Mouse (Mus musculus) brain, embryonic 18.5 days (tissue): Measurements from ENCODE around the gene Oip5.

Source experiments
- DNase-seq: peaks from one replicate; pipeline ENCODE4 v3.0.0-alpha.2; 2012; ENCODE audit warnings: low read depth, low spot score

Oip5 gene

GRCm38 (mm10) chr2:119587383-119587782 lies 30.9 kb downstream of the Oip5 start:
- DNase-seq = no peak

- no peak for DNase-seq
These were observed 34.0 kb downstream of the Oip5 start for GRCm38 (mm10) chr2:119584282-119584681.

- DNase-seq = no peak
These were observed 34.8 kb downstream of the Oip5 start for GRCm38 (mm10) chr2:119583439-119583838.

GRCm38 (mm10) chr2:119581571-119581970 lies 36.7 kb downstream of the Oip5 start:
- DNase-seq = no peak

- DNase-seq = no peak
These were observed 45.8 kb downstream of the Oip5 start for GRCm38 (mm10) chr2:119572471-119572870.

GRCm38 (mm10) chr2:119566182-119566855 lies 52.0 kb downstream of the Oip5 start:
- no peak for DNase-seq

- DNase-seq = no peak
These were observed 53.0 kb downstream of the Oip5 start for GRCm38 (mm10) chr2:119565284-119565683.

GRCm38 (mm10) chr2:119561794-119562193 lies 56.5 kb downstream of the Oip5 start:
- no peak for DNase-seq
